Mouse (Mus musculus): Measurements from ENCODE around the gene Tcf21.

Tcf21 gene

DNA sequence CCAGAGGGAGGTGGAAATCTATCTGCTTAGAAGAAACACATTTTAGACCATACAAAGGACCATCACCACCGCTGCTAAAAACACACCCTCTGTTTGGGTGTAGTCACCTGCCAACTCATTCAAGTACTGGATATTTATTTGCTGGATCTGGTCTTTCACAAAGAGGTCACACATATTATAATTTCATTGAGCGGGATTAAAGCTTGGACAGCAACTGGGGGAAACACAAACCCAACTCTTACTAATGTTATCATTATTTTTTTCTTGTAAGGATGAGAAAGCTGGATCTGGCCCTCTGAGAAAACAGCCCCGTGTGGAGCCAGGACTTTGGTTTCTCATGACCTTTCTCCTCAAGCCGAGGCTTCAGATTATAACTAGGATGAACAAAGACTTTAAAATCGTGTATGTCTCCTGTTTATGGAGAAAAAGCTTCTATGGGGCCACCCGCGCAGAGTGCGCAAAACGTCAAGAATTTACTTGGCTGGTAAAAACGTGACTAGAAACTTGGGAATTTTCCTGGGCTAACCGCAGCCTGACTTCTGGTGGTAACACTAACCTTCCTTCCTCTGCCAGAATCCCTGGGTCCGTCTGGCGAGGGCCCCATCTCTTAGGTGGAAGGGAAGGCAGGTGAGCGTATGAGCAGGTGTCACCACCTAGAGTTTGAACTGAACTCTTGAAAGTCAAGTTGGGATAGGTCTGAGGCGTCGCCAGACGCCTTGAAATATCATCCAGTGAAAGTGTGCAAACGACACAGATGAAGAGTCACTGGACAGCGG lies 4.3 kb downstream of the Tcf21 start:
- DNase-seq (ENCODE audit: low spot score in 2 of 2), result no peak

DNA sequence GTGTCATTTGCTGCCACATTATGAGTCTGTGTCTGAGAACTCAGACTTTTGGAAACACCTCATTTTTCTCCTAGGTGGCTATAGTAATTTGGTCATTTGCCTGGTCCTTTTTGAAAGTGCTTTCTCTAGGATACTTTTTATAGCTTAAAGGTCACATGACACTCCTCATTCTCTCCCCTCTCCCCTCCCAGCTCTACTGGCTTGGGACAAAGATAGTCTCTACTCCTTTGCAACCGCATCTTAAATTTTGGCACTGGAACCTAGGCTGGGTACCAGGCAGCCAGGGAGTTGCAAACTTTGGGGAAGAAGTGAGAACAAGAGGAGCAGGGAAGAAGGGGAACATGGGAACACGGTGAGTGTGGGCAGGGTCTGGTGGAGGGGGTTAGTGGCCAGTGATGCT lies 5.2 kb downstream of the Tcf21 start:
- no peak for DNase-seq (ENCODE audit: low spot score in 2 of 2)

DNA sequence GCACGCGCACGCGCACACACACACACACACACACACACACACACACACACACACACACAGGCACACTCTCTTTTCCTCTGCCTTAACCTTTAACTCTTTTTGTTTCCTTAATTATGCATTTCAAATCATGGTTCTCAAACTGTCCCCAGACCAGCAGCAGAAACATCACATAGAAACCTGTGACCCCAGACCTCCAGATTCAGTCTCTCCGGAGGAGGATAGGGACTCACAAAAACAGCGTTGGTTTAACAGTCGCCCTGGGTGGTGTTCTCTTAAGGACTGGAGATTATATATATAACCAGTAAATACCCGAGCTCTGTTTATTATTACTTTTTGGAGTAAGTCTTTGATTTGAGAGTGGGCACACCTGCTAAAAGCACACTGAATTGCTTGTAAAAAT lies 5.7 kb downstream of the Tcf21 start:
- no peak for DNase-seq (ENCODE audit: low spot score in 2 of 2)

DNA sequence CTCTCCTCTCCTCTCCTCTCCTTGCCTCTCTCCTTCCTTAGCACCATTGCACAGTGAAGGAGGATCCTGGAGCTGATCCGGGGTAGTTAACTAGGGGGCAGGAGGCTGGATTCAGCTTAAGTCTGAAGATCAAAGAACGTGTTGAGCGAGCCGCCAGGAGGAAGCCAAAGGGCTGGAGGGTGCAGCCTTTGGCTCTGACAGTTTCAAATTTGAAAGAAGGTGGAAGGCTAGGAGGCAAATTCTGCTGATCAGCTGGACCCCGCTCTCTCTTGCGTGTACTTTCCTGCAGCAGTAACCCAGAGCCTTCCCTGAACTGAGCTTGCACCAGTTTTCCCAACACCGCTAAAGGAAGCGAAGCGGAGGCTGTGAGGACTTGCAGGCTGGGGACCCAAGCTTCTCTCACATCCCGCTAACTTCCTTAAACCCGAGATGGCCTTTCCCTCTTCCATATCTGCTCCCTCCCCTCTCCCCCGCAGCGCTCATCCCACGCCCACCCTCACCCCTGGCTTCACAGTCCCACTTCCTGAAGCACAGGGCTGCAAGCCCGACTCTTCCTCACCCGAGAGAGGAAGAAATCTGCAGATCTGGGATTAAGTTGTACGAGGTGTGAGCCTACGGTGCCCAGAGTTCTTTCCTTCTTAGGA lies 6.5 kb downstream of the Tcf21 start:
- DNase-seq (ENCODE audit: low spot score in 2 of 2), result no peak

DNA sequence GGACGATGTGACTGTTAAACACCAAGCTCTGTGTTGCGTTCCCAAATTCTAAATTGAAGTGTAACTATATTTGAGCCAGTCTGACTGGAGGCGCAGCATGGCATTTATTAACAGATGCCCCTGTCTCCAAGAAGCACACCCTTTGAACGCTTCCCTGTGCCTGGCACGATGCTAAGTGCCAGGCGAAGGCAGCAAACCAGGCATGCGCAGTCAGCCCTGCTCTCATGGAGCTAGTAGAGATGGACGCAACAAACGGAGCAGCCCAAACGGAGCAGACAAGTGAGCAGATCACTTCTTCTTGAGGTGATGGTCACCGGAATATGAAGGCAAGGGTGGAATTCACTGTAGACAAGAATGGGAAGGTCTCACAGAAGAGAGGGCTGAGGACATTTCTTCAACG lies 8.1 kb downstream of the Tcf21 start:
- no peak for DNase-seq (ENCODE audit: low spot score in 2 of 2)

DNA sequence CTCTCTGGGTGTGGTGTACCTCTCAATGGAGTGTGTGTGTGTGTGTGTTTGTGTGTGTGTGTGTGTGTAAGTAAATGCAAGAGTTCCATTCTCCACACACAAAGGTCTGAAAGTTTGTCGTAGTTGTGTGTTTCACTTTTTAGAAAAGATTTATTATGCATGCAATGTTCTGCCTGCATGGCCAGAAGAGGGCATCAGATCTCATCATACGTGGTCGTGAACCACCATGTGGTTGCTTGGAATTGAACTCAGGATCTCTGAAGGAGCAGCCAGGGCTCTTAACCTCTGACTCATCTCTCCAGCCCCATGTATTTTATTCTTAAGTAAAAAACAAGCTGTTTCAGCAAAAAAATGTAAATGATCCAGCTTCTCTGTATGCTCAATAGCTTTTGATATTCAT lies 37.3 kb downstream of the Tcf21 start:
- DNase-seq (ENCODE audit: low spot score in 2 of 2), result no peak

DNA sequence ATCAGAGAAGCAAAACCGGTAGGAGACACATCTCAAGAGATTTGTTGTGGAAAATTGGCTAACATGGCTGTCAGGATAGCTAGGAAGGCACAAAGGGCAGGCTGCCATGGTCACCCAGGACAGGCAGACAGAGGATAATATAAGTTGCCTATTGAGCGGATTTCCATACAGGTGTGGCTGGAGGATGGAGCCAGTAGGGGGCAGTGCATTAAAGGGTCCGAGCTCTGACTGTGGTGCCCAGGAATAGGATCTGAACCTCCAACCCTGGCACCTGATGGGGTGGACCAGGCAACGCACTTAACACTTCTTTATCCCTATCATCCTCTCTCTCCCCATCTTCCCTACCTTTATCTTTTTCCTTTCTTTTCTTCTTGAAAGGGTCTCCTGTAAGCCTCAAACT lies 38.5 kb downstream of the Tcf21 start:
- DNase-seq (ENCODE audit: low spot score in 2 of 2), result no peak

DNA sequence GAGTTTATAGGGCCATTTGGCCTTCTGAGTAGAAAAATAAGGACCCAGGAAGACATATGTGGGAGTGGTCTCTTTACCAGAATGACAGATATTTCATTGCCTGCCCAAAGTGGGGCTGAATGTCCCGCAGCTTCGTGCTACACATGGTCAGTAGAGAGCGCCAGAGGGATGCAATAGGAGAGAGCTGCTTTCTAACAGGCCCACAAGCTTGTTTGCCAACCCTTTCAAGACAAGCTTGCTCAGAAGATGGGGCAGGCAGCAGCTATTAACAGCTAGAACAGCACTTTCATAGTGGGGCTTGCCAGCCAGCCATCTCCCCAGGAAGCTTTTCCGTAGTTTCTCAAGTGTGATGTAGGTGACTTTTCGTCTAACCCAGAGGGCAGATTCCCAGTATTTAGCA lies 42.0 kb downstream of the Tcf21 start:
- no peak for DNase-seq (ENCODE audit: low spot score in 2 of 2)

DNA sequence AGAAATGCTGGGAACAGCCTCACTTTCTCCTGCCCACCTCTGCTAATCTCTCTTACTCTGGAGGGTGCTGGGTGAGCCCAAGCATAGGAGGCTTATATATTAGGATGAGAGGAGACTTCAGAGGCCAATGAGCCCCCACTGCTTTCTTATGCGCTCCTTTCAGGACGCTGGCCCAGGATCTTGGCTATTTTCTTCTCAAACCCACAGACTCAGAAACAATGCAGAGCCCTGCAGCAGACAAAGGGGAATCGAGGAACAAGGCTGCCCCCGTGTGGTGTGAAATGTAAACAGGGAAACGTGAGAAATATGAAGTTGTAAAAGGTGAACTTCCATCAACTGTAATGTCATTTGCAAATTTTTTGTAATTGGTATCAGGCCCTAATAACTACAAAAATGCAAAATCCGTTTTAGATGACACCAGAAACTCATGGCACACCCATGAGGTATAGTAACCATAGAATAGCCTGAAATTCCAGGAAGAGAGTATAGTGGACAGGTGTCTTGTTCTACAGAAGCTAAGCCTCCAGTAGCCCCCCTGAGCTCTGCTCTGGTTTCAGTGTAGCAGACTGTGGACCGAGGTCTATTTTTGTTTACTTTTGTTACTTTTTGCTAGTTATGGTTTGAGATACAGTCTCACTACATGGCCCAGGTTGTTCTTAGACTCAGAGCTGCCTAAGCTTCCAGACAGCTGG lies 43.8 kb downstream of the Tcf21 start:
- DNase-seq (ENCODE audit: low spot score in 2 of 2), result no peak

DNA sequence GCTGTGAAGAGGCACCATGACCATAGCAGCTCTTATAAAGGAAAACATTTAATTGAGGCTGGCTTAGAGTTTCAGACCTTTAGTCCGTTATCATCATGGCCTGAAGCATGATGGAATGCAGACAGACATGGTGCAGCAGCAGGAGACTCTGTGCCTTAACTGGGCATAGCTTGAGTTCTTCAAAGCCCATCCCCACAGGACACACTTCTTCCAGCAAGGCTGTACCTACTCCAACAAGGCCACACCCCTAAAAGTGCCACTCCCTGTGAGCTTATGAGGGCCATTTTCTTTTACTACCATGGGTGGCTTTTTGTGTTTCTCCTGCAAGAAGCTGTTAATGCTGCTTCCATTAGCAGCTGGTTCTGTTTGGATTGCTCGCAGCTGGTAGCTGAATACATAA lies 44.5 kb downstream of the Tcf21 start:
- no peak for DNase-seq (ENCODE audit: low spot score in 2 of 2)

DNA sequence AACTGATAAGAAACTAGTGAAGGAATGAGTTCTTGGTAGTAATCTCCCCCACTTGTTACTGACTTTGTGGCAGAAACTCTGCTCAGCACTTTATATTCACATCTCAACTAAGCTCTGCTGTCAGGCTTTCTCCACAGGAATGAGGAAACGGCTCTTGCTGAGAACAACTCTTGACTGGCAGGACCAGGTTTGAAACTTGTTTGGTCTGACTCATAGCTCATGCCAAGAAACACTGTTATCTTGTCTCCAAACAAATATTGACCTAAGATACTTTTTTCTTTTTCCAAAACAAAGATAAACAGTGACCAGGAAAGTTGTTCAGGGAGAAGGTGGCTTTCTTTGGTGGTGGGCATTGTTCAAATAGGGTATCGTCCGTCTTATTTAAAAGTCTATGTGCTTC lies 45.3 kb downstream of the Tcf21 start:
- DNase-seq (ENCODE audit: low spot score in 2 of 2), result no peak

Data from thymus, postnatal 10 days (tissue).